Mouse (Mus musculus): ENCODE results near the gene S1pr1.

S1pr1 gene

DNA sequence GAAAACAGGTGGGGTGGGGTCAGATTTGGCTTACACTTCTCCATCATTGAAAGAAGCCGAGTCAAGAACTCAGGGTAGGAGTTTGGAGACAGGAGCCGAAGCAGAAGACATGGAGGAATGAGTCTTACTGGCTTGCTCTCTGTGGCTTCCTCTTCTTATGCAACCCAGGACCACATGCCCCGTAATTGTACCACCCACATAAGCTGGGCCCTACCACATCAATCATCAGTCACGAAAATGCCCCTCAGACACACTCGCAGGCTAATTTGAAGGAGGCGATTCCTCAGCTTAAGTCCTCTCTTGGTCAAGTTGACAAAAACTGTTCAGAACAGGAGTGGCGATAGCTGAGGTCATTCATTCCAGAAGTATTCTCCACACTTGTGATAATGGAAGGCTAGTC lies 35.9 kb downstream of the S1pr1 start:
- in situ Hi-C loops (cut with MboI, MseI): no loop called here

DNA sequence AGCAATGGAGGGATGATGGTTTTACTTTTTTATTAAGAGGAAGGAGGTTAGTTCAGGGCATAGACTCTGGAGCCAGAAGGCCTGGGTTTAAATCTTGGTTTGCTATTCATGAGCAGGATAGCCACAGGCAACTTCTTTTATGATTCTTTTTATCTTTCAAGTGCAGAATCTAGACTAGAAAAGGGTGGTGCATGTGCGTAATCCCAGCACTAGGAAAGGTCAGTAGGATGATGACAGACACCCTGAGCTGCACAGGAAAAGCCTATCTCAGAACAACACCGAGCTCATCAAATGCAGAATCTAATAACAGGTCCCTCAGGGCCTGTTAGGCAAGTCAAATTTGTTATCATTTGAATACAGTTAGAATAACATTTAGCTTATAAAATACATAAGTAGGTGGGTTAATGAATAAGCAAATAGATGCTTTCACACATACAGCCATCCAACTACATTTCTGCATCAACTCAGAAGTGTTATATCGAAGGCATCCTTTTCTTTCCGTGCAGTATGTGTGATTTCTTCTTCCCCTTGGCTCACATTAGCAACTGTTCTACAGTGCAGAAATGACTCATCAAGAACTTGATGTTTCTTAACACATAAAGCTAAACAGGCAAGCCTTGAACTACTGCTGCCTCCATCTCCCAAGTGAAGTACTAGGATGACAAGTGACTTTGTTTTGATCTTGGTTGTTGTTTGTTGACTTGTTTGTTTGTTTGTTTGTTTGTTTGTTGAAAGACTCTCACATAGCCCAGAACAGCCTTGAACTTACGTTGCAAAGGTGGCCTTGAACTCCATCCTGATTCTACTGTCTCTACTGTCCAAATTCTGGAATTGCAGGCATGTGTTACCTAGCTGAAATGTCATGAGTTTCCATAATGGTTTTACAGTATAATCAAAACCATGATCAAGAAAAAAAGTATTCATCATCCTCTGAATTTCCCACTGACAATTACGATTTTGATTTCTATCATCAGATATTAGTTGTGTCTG lies 39.0 kb downstream of the S1pr1 start:
- in situ Hi-C loops (cut with MboI, MseI): no loop called here

GRCm38 (mm10) chr3:115674665-115675064 lies 40.2 kb downstream of the S1pr1 start:
- in situ Hi-C loops (cut with MboI, MseI): no loop called here

DNA sequence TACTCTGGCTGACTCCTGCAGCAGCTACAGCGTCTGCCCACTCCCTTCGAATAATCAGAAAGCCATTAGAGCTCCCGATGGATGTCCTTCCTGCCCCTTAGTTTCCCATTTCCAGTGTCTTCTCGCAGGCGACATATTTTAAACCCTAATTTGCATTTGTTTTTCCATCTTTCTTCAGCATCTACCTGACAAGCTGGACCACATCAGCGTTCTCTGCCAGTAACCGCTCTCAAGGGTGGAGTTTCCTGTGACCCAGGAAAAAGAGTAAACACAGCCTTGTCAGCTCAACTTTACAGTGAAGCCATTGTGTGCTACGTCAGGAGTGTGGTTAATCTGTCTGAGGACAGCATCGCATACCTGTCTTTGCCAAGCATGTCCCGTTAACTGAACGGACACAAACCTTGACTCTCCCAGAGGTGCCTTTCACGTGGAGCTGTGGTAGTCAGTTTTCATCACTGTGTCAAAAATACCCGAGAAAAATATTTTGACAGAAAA lies 41.2 kb downstream of the S1pr1 start:
- in situ Hi-C loops (cut with MboI, MseI): no loop called here

DNA sequence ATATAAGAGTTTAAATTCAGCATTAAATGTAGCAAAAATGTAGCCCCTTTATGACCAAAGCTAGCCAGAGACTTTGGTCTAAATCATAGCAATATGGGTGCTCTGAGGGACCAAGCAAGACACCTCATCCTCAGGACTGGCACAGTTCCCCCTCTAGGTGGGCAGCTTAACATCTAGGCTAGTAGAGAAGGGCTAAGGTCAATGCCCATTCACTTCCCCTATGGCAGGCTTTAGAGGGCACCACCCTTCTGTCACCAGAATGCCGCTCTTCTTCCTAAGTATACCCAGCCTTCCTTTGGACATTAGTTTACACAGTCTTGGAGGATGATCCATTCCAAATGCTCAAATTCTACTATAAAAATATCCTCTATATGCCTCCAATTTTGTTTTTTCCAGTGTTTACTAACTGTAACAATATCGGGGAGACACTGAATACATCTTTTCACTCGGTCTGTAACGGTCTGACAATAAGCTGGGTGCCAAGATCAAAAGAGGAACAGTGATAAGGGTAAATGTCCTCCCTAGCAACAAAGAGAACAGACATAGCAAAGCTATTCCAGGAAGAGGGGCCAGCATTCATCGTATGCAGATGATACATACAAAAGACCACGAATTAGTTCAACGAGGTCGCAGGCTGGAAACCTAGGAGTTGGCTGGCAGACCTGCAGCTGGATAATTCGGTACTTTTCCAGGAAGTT lies 41.8 kb downstream of the S1pr1 start:
- in situ Hi-C loops (cut with MboI, MseI): no loop called here

- in situ Hi-C loops (cut with MboI, MseI): loop anchor here in 1 of 2 experiments (10.0 kb wide), 1 partner anchor 306 kb away; no protein-coding TSS in a partner anchor
Measured at GRCm38 (mm10) chr3:115669230-115669629, 45.6 kb downstream of the S1pr1 start.

DNA sequence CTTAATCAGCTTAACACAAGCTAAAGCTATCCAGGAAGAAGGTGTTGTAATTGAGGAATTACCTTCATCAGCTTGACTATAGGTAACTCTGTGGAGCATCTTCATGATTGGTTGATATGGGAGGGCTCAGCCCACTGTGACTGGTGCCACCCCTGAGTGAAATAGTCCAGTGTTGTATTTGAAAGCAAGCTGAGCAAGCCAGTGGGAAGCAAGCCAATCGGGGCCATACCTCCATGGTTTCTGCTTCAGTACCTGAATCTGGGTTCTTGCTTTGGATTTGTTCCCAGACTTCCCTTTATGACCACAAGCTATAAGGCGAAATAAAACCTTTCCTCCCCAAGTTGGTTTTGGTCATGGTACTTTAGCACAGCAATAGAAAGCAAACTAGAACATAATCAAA lies 47.7 kb downstream of the S1pr1 start:
- in situ Hi-C loops (cut with MboI, MseI): loop anchor here in 1 of 2 experiments (10.0 kb wide), 1 partner anchor 308 kb away; no protein-coding TSS in a partner anchor

- in situ Hi-C loops (cut with MboI, MseI): loop anchor here in 1 of 2 experiments (10.0 kb wide), 1 partner anchor 308 kb away; no protein-coding TSS in a partner anchor
Measured at GRCm38 (mm10) chr3:115666547-115666946, 48.3 kb downstream of the S1pr1 start.

DNA sequence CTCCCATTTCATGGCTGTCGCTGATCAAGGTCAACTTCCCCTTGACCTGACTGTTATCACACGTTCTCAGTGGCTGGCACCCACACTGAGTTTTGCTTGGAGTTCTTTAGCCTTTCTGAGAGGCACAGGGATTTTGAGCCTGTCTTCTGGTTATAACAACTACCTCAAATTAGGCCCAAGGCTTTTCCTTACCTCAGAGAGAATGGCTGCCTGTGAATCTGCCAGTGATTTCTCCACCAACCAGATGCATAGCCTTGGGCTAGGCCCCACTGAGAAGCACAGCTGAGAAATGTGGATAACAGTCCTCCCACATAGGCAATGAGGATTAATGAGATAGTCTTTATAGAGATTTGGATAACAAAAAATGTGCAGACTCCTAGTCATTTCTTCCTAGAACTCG lies 50.4 kb downstream of the S1pr1 start:
- in situ Hi-C loops (cut with MboI, MseI): loop anchor here (5.0 to 10.0 kb wide), 5 partner anchors 48 to 310 kb away; partner anchors contain the start of gene Dph5 (in 1 of the 2)

- in situ Hi-C loops (cut with MboI, MseI): loop anchor here (5.0 to 10.0 kb wide), 5 partner anchors 51 to 314 kb away; partner anchors contain the start of gene Dph5 (in 1 of the 2)
Measured at GRCm38 (mm10) chr3:115660701-115661460, 54.0 kb downstream of the S1pr1 start.

Data from T-helper 17 cell (primary cell).